Mouse (Mus musculus): Measurements from ENCODE around the gene Erbb2. TPM values are rescaled to one million over a fixed set of nuclear protein-coding genes. Genes with fewer than 3 reads are reported as not detected.

The Erbb2 gene
- polyA plus RNA-seq, 1 experiment, result 0.04 TPM

GRCm38 (mm10) chr11:98449921-98450771 lies 37.9 kb downstream of the Erbb2 start:
- no peak overlapping the region for H3K4me3 ChIP-seq (replicated peaks)
- peaks cover 93% of the 10 kb centered on the region for H3K27me3 ChIP-seq (replicated peaks)
- H3K4me1 ChIP-seq, result peaks cover 11% of the 10 kb centered on the region
- TF ChIP-seq FLI1 (IDR thresholded peaks at IDR 0.05; ENCODE audit: low read length) (no peak), GATA1 (IDR thresholded peaks at IDR 0.05; ENCODE audit: borderline replicate concordance, low read length) (no peak)
- no peaks in the 10 kb centered on the region for H3K9me3 ChIP-seq
- no peaks in the 10 kb centered on the region for H3K36me3 ChIP-seq (replicated peaks; ENCODE audit: low read length)

- TF ChIP-seq GATA1 (IDR thresholded peaks at IDR 0.05; ENCODE audit: borderline replicate concordance, low read length), result no peak
- no peak for TF ChIP-seq FLI1 (IDR thresholded peaks at IDR 0.05; ENCODE audit: low read length)
- Histone ChIP-seq H3K27me3 (replicated peaks) (peaks cover 93% of the 10 kb centered on the region), H3K36me3 (replicated peaks; ENCODE audit: low read length) (no peaks in the 10 kb centered on the region), H3K9me3 (peaks cover 7% of the 10 kb centered on the region), H3K4me3 (replicated peaks) (no peak overlapping the region), H3K4me1 (peaks cover 18% of the 10 kb centered on the region)
Observed at GRCm38 (mm10) chr11:98455484-98455883, 43.2 kb downstream of the Erbb2 start.

GRCm38 (mm10) chr11:98456545-98456944 lies 44.3 kb downstream of the Erbb2 start:
- Histone ChIP-seq H3K9me3 (peaks cover 7% of the 10 kb centered on the region), H3K4me1 (peaks cover 25% of the 10 kb centered on the region), H3K27me3 (replicated peaks) (peaks cover 93% of the 10 kb centered on the region), H3K36me3 (replicated peaks; ENCODE audit: low read length) (no peaks in the 10 kb centered on the region), H3K4me3 (replicated peaks) (no peak overlapping the region)
- no peak for TF ChIP-seq FLI1 (IDR thresholded peaks at IDR 0.05; ENCODE audit: low read length)

- Histone ChIP-seq H3K4me3 (replicated peaks) (peak overlapping the region; percentile 92), H3K27me3 (replicated peaks) (peaks cover 94% of the 10 kb centered on the region), H3K36me3 (replicated peaks; ENCODE audit: low read length) (no peaks in the 10 kb centered on the region), H3K9me3 (peaks cover 7% of the 10 kb centered on the region), H3K4me1 (peaks cover 27% of the 10 kb centered on the region)
- TF ChIP-seq GATA1 (IDR thresholded peaks at IDR 0.05; ENCODE audit: borderline replicate concordance, low read length) (no peak), FLI1 (IDR thresholded peaks at IDR 0.05; ENCODE audit: low read length) (no peak)
Observed at GRCm38 (mm10) chr11:98456945-98457344, 44.7 kb downstream of the Erbb2 start.

- Histone ChIP-seq H3K9me3 (peaks cover 7% of the 10 kb centered on the region), H3K4me1 (peaks cover 27% of the 10 kb centered on the region), H3K36me3 (replicated peaks; ENCODE audit: low read length) (no peaks in the 10 kb centered on the region), H3K27me3 (replicated peaks) (peaks cover 94% of the 10 kb centered on the region), H3K4me3 (replicated peaks) (peak overlapping the region; percentile 92)
- no peak for TF ChIP-seq GATA1 (IDR thresholded peaks at IDR 0.05; ENCODE audit: borderline replicate concordance, low read length)
- TF ChIP-seq FLI1 (IDR thresholded peaks at IDR 0.05; ENCODE audit: low read length), result no peak
Observed at GRCm38 (mm10) chr11:98457367-98458120, 45.3 kb downstream of the Erbb2 start.

GRCm38 (mm10) chr11:98458121-98458990 lies 46.1 kb downstream of the Erbb2 start:
- Histone ChIP-seq H3K9me3 (peaks cover 7% of the 10 kb centered on the region), H3K36me3 (replicated peaks; ENCODE audit: low read length) (no peaks in the 10 kb centered on the region), H3K4me1 (peaks cover 27% of the 10 kb centered on the region), H3K27me3 (replicated peaks) (peaks cover 87% of the 10 kb centered on the region), H3K4me3 (replicated peaks) (peak overlapping the region; percentile 92)
- TF ChIP-seq GATA1 (IDR thresholded peaks at IDR 0.05; ENCODE audit: borderline replicate concordance, low read length), result no peak
- no peak for TF ChIP-seq FLI1 (IDR thresholded peaks at IDR 0.05; ENCODE audit: low read length)

GRCm38 (mm10) chr11:98459071-98459741 lies 46.9 kb downstream of the Erbb2 start:
- Histone ChIP-seq H3K36me3 (replicated peaks; ENCODE audit: low read length) (no peaks in the 10 kb centered on the region), H3K27me3 (replicated peaks) (peaks cover 85% of the 10 kb centered on the region), H3K4me3 (replicated peaks) (no peak overlapping the region), H3K4me1 (peaks cover 27% of the 10 kb centered on the region), H3K9me3 (peaks cover 7% of the 10 kb centered on the region)
- TF ChIP-seq GATA1 (IDR thresholded peaks at IDR 0.05; ENCODE audit: borderline replicate concordance, low read length) (no peak), FLI1 (IDR thresholded peaks at IDR 0.05; ENCODE audit: low read length) (no peak)

GRCm38 (mm10) chr11:98459860-98460259 lies 47.6 kb downstream of the Erbb2 start:
- peaks cover 7% of the 10 kb centered on the region for H3K9me3 ChIP-seq
- peaks cover 27% of the 10 kb centered on the region for H3K4me1 ChIP-seq
- TF ChIP-seq FLI1 (IDR thresholded peaks at IDR 0.05; ENCODE audit: low read length) (no peak), GATA1 (IDR thresholded peaks at IDR 0.05; ENCODE audit: borderline replicate concordance, low read length) (no peak)
- no peaks in the 10 kb centered on the region for H3K36me3 ChIP-seq (replicated peaks; ENCODE audit: low read length)
- H3K4me3 ChIP-seq (replicated peaks), result no peak overlapping the region
- H3K27me3 ChIP-seq (replicated peaks), result peaks cover 81% of the 10 kb centered on the region
